Mouse (Mus musculus) stomach, embryonic 14.5 days (tissue): Measurements from ENCODE around the gene Chst11. TPM values are rescaled to one million over a fixed set of nuclear protein-coding genes. Genes with fewer than 3 reads are reported as not detected.

Experiments
- ATAC-seq: fragments of 200-750 bp; cut with Nextera tagmentation; 2 replicates; pipeline ENCODE4 v1.8.0; 2017; ENCODE audit warnings: low read depth, moderate TSS enrichment; ENCODE audit not compliant: insufficient number of reproducible peaks, insufficient read depth, low FRiP score
- H3K27ac ChIP-seq: fragments of 300-500 bp; sonication (generic); 2 replicates; pipeline ENCODE4 v1.5.1; 2014; ENCODE audit warnings: mild to moderate bottlenecking, low read length, moderate library complexity, mixed read lengths
- H3K27me3 ChIP-seq: fragments of 300-500 bp; sonication (generic); 2 replicates; pipeline ENCODE4 v1.6.1; 2014; ENCODE audit warnings: low read length, control low read depth, mixed read lengths; ENCODE audit not compliant: control insufficient read depth, insufficient read depth
- H3K36me3 ChIP-seq: fragments of 300-500 bp; sonication (generic); 2 replicates; pipeline ENCODE4 v1.6.1; 2014; ENCODE audit warnings: mild to moderate bottlenecking, control low read depth, low read length, moderate library complexity, mixed read lengths; ENCODE audit not compliant: control insufficient read depth, insufficient read depth
- H3K4me1 ChIP-seq: fragments of 300-500 bp; sonication (generic); 2 replicates; pipeline ENCODE4 v1.6.1; 2014; ENCODE audit warnings: low read length, control low read depth, mixed read lengths; ENCODE audit not compliant: control insufficient read depth, insufficient read depth
- H3K4me2 ChIP-seq: fragments of 300-500 bp; sonication (generic); replicated peaks from 2 replicates; pipeline ENCODE4 v1.6.1; 2014; ENCODE audit warnings: low read depth, low read length, control low read depth
- H3K4me3 ChIP-seq: fragments of 300-500 bp; sonication (generic); 2 replicates; pipeline ENCODE4 v1.5.1; 2014; ENCODE audit warnings: low read depth, low read length, control low read depth
- H3K9ac ChIP-seq: fragments of 300-500 bp; sonication (generic); replicated peaks from 2 replicates; pipeline ENCODE4 v1.6.1; 2014; ENCODE audit warnings: low read depth, mild to moderate bottlenecking, control low read depth, low read length, moderate library complexity, mixed read lengths
- H3K9me3 ChIP-seq: fragments of 300-500 bp; sonication (generic); 2 replicates; pipeline ENCODE4 v1.6.1; 2016; ENCODE audit warnings: low read depth, low read length, control low read depth; ENCODE audit not compliant: control insufficient read depth
- WGBS: fragments of 180-500 bp; shearing (Covaris S2); extraction: QIAGEN DNeasy Blood & Tissue Kit; methylation state at CpG from one replicate; pipeline ENCODE4 v1.1.7; 2014; 5-methylcytosine and 5-hydroxymethylcytosine counted together
- polyA plus RNA-seq: library from polyadenylated mRNA; unstranded; fragments of >200 nt; fragmentation: Nextera tagmentation; extraction: Ambion mirVana; gene quantifications from 2 replicates; pipeline ENCODE4 v1.2.1, GENCODE M21; 2014

Chst11 gene
- polyA plus RNA-seq, 1 experiment from 2014 or later: 2.0 TPM

GRCm38 (mm10) chr10:83016779-83017178 is 31.5 kb downstream of the Chst11 start:
- Histone ChIP-seq H3K27me3 (no peaks in the 10 kb centered on the region), H3K9me3 (no peaks in the 10 kb centered on the region), H3K36me3 (no peaks in the 10 kb centered on the region), H3K4me2 (no peak overlapping the region), H3K4me3 (no peak overlapping the region), H3K27ac (no peak overlapping the region), H3K9ac (no peak overlapping the region), H3K4me1 (0 out of 2 replicates have a peak, but pooled peaks cover 5% of the 10 kb centered on the region)
- 65% methylated on average over 13 of the region's 13 CpGs for WGBS
- ATAC-seq: no peak

GRCm38 (mm10) chr10:83017760-83018498 is 32.6 kb downstream of the Chst11 start:
- H3K27me3 ChIP-seq: no peaks in the 10 kb centered on the region
- ATAC-seq: no peak
- no peak overlapping the region for H3K4me3 ChIP-seq
- H3K9me3 ChIP-seq: no peaks in the 10 kb centered on the region
- 0 out of 2 replicates have a peak, but pooled peaks cover 5% of the 10 kb centered on the region for H3K4me1 ChIP-seq
- 0 out of 2 replicates have a peak overlapping the region, but pooled peaks have one; percentile 3 for H3K4me2 ChIP-seq
- H3K9ac ChIP-seq: no peak overlapping the region
- H3K36me3 ChIP-seq: no peaks in the 10 kb centered on the region
- no peak overlapping the region for H3K27ac ChIP-seq
- 56% methylated on average over 21 of the region's 21 CpGs for WGBS

GRCm38 (mm10) chr10:83018521-83018920 is 33.2 kb downstream of the Chst11 start:
- Histone ChIP-seq H3K27me3 (no peaks in the 10 kb centered on the region), H3K27ac (no peak overlapping the region), H3K9ac (no peak overlapping the region), H3K4me2 (no peak overlapping the region), H3K4me3 (no peak overlapping the region), H3K4me1 (0 out of 2 replicates have a peak, but pooled peaks cover 5% of the 10 kb centered on the region), H3K36me3 (no peaks in the 10 kb centered on the region), H3K9me3 (no peaks in the 10 kb centered on the region)
- WGBS: 52% methylated on average over 5 of the region's 5 CpGs
- ATAC-seq: no peak

GRCm38 (mm10) chr10:83019497-83020270 is 34.4 kb downstream of the Chst11 start:
- peak; percentile 85; the same call in 1 of the 2 replicates for ATAC-seq
- Histone ChIP-seq H3K9ac (no peak overlapping the region), H3K4me3 (no peak overlapping the region), H3K4me2 (no peak overlapping the region), H3K27ac (no peak overlapping the region), H3K36me3 (no peaks in the 10 kb centered on the region), H3K9me3 (no peaks in the 10 kb centered on the region), H3K4me1 (0 out of 2 replicates have a peak, but pooled peaks cover 5% of the 10 kb centered on the region), H3K27me3 (no peaks in the 10 kb centered on the region)
- WGBS: 56% methylated on average over 19 of the region's 19 CpGs

- H3K9ac ChIP-seq: no peak overlapping the region
- WGBS: 100% methylated on average over 1 of the region's 1 CpGs
- no peak overlapping the region for H3K4me3 ChIP-seq
- H3K27ac ChIP-seq: no peak overlapping the region
- 0 out of 2 replicates have a peak, but pooled peaks cover 5% of the 10 kb centered on the region for H3K4me1 ChIP-seq
- H3K36me3 ChIP-seq: no peaks in the 10 kb centered on the region
- H3K27me3 ChIP-seq: no peaks in the 10 kb centered on the region
- H3K4me2 ChIP-seq: no peak overlapping the region
- H3K9me3 ChIP-seq: no peaks in the 10 kb centered on the region
- ATAC-seq: no peak
These were observed 37.3 kb downstream of the Chst11 start for GRCm38 (mm10) chr10:83022616-83023015.

GRCm38 (mm10) chr10:83026174-83026573 is 40.9 kb downstream of the Chst11 start:
- ATAC-seq: no peak
- Histone ChIP-seq H3K27me3 (no peaks in the 10 kb centered on the region), H3K4me2 (no peak overlapping the region), H3K4me3 (no peak overlapping the region), H3K4me1 (0 out of 2 replicates have a peak, but pooled peaks cover 4% of the 10 kb centered on the region), H3K36me3 (no peaks in the 10 kb centered on the region), H3K27ac (no peak overlapping the region), H3K9me3 (no peaks in the 10 kb centered on the region), H3K9ac (no peak overlapping the region)
- WGBS: 92% methylated on average over 5 of the region's 5 CpGs

GRCm38 (mm10) chr10:83027673-83028072 is 42.4 kb downstream of the Chst11 start:
- no peak overlapping the region for H3K4me3 ChIP-seq
- 0 out of 2 replicates have a peak, but pooled peaks cover 4% of the 10 kb centered on the region for H3K4me1 ChIP-seq
- H3K9me3 ChIP-seq: no peaks in the 10 kb centered on the region
- no peaks in the 10 kb centered on the region for H3K27me3 ChIP-seq
- H3K36me3 ChIP-seq: no peaks in the 10 kb centered on the region
- no peak for ATAC-seq
- WGBS: 71% methylated on average over 6 of the region's 6 CpGs
- no peak overlapping the region for H3K4me2 ChIP-seq
- no peak overlapping the region for H3K9ac ChIP-seq
- no peak overlapping the region for H3K27ac ChIP-seq

- ATAC-seq: no peak
- Histone ChIP-seq H3K4me1 (0 out of 2 replicates have a peak, but pooled peaks cover 4% of the 10 kb centered on the region), H3K4me3 (no peak overlapping the region), H3K9me3 (no peaks in the 10 kb centered on the region), H3K36me3 (no peaks in the 10 kb centered on the region), H3K4me2 (no peak overlapping the region), H3K9ac (no peak overlapping the region), H3K27me3 (no peaks in the 10 kb centered on the region), H3K27ac (no peak overlapping the region)
- 42% methylated on average over 5 of the region's 5 CpGs for WGBS
These were observed 44.9 kb downstream of the Chst11 start for GRCm38 (mm10) chr10:83030103-83030661.
